Mouse (Mus musculus) bone marrow macrophage, adult 2 months (primary cell): Measurements from ENCODE around the gene Cwh43. TPM values are rescaled to one million over a fixed set of nuclear protein-coding genes. Genes with fewer than 3 reads are reported as not detected.

ENCODE experiments used
- H3K27ac ChIP-seq: 2 replicates; pipeline ENCODE4 v1.5.1; 2012; ENCODE audit warnings: low read depth, low read length; ENCODE audit not compliant: insufficient read depth
- H3K4me1 ChIP-seq: 2 replicates; pipeline ENCODE4 v1.6.1; 2012; ENCODE audit warnings: low read length; ENCODE audit not compliant: control insufficient read depth, insufficient read depth
- H3K4me3 ChIP-seq: 2 replicates; pipeline ENCODE4 v1.5.1; 2012; ENCODE audit warnings: mild to moderate bottlenecking, low read length, moderate library complexity; ENCODE audit not compliant: insufficient read depth
- CTCF ChIP-seq: IDR thresholded peaks from 2 replicates; pipeline ENCODE4 v1.5.1; 2012; ENCODE audit warnings: low read depth, mild to moderate bottlenecking, low read length, moderate library complexity
- POLR2A ChIP-seq: IDR thresholded peaks from 2 replicates; pipeline ENCODE4 v1.6.1; 2012; ENCODE audit warnings: mild to moderate bottlenecking, low read depth, low read length, borderline replicate concordance
- polyA plus RNA-seq: library from polyadenylated mRNA; stranded (reverse); fragments of >200 nt; gene quantifications from 2 replicates; pipeline ENCODE4 v1.2.4, GENCODE M21; 2012; ENCODE audit not compliant: missing spikeins, insufficient read depth, insufficient read length

Cwh43 gene
- polyA plus RNA-seq, 1 experiment, result not detected

DNA sequence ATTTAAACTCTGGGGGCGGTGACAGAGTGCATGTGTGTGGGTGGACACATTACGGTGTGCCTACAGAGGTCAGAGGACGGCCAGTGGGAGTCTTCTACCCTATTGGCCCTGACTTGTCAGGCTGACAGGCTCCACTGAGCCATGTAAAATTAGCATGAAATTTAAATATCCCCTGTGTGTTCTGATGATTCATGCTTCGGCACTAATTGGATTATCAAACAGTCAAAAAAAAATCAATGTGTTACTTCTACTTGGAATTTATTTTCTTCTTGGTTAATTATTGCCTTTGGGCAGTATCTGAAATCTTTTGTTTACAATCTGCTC lies 22.3 kb upstream of the Cwh43 start:
- H3K4me1 ChIP-seq, result no peaks in the 10 kb centered on the region
- TF ChIP-seq CTCF (no peak), POLR2A (no peak)

DNA sequence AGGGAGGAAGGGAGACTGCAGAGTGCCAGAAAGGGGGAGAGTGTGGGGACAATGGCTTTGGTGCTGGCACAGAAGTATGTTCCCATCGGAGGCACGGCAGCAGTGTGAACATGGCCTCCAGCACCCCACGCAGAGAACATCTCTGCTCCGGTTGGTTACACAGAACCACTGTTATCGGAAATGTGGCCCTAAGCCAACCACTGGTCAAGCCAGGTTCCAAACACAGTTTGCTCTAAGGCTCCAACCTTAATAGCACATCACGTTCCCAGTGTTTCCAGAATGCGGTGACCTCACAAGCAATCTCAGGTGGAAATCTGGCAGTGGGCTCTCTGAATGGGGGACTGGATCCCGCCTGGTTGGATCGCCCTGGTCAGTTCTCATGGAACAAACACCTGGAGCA lies 12.8 kb upstream of the Cwh43 start:
- H3K4me1 ChIP-seq, result no peaks in the 10 kb centered on the region
- H3K4me3 ChIP-seq, result no peak overlapping the region
- no peak for TF ChIP-seq POLR2A
- no peak for TF ChIP-seq CTCF
- no peak overlapping the region for H3K27ac ChIP-seq

More for the DNA sequence above, 22.3 kb upstream of the Cwh43 start:
- Histone ChIP-seq H3K27ac (no peak overlapping the region), H3K4me3 (no peak overlapping the region)

DNA sequence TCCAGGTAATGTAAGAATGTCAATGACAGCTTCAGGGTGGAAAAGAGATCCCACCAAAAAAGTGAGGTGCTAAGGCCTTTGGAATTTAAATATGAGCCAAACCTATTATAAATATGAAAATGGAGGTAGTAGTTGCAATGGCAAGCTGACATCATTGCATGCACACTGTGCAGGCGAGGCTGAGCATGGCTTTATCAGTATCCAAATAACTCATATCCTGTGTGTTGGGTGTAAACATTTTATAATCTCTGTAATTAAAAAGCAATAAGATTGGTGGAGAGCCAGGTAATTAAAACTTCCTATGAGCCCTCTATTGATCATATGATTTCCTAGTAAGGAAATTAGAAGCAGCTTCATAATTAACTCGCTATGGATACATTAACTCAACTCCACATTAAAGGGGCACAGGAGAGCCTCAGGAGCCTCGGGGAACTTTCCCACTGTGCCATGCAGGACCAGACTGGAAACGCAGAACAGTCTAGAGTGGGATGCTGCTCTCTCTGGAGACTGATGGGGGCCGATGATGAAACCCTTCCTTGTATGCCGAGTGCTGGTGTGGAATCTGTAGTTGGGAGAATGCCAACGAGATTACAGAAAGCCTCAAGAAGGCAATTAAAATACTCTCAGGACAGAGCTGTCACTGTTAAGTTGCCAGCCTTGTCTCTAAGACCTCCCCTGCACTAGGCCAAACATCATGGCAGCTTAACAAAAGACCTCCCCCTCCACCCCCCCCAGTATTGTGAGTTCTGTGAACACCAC lies 5.9 kb upstream of the Cwh43 start:
- H3K27ac ChIP-seq, result no peak overlapping the region
- TF ChIP-seq POLR2A, result no peak
- TF ChIP-seq CTCF, result no peak
- H3K4me3 ChIP-seq, result no peak overlapping the region
- H3K4me1 ChIP-seq, result peaks cover 11% of the 10 kb centered on the region

DNA sequence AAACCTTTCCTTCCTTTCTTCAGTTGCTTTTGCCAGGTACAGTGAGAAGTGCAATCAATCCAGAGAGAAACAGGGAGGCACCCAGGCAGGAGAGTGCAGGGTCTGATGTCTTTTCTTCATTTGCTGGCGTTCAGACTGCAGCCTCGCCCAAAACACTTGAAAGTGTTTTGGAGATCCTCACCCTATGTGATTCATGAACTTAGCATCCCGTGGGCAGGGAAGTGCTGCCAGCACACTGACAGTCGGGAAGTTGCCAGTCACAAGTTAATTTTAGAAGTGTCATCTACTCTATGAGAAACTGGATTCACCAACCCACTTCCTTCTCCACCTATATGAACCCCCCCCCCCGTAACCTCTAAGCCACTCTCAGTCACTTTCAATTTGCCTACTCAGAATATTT lies 4.5 kb upstream of the Cwh43 start:
- Histone ChIP-seq H3K27ac (peak overlapping the region; percentile 38), H3K4me3 (peak overlapping the region; percentile 16; the same call in 1 of the 2 replicates), H3K4me1 (peaks cover 11% of the 10 kb centered on the region)
- TF ChIP-seq POLR2A, result no peak
- TF ChIP-seq CTCF, result no peak

DNA sequence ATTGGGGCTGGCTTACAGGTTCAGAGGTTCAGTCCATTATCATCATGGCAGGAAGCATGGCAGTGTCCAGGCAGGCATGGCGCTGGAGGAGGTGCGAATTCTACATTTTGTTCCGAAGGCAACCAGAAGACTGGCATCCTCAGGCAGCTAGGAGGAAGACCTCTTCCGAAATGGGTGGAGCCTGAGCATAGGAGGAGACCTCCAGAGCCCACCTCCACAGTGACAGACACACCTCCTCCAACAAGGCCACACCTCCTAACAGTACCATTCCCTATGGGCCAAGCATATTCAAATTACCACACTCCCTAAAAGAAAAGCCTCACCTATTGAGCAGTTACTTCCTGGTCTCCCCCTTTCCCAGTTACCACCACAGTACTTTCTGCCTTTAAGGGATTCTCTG lies 3.0 kb upstream of the Cwh43 start:
- H3K4me3 ChIP-seq, result no peak overlapping the region
- H3K4me1 ChIP-seq, result peaks cover 11% of the 10 kb centered on the region
- H3K27ac ChIP-seq, result no peak overlapping the region
- no peak for TF ChIP-seq CTCF
- TF ChIP-seq POLR2A, result no peak

DNA sequence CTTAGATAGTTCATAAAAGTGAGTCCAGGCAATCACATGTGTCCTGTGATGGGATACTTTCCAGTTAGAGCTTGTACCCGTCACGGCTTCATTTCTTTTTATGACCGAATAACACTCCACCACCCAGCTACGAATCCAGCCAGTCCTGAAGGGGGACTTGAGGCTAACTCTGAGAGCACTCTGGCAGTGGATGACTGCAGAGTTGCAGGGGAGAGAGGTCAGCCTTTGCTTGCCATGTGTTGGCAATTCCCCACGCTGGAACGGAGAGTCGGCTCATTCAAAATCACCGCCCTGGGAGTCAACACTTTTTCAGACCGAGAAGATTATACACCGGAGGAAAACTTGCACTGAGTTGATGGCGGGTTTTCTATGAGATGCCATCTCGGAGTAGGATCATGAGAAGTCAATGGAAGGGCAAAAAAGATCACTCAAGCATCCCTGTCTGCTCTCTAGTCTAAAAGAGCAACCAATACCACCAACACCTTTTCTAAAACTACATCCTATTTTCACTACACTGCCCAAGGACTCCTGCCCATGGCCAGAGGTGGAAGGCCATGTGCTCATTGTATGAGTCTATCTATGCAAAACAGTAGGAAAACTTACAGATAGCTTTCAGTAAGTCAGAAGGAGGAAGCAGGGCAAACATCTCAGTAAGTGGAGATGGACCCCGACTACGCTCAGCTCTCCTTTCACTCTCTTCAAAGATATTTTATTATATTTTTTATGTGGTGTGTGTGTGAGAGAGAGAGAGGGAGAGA lies 2.4 kb upstream of the Cwh43 start:
- Histone ChIP-seq H3K4me3 (no peak overlapping the region), H3K27ac (no peak overlapping the region), H3K4me1 (peaks cover 11% of the 10 kb centered on the region)
- TF ChIP-seq CTCF (no peak), POLR2A (no peak)

DNA sequence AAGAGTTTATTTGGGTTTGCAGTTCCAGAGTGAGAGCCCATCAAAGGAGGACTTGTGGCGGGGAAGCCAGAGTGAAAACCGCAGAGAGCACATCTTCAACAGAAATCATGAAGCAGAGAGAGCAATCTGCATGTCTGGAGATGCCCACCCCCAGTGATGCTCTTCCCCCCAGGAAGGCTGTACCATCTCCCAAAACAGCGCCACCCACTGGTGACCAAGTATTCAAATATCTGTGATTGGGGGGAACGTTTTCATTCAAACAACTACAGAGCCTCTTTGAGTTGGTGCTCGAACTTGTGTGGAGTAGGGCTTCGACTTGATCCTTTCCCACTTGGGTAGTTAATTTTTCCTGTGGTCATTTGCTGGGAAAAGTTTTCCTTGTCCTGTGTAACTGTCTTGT lies 1.1 kb upstream of the Cwh43 start:
- peaks cover 11% of the 10 kb centered on the region for H3K4me1 ChIP-seq
- no peak for TF ChIP-seq POLR2A
- TF ChIP-seq CTCF, result no peak
- H3K27ac ChIP-seq, result no peak overlapping the region
- no peak overlapping the region for H3K4me3 ChIP-seq

DNA sequence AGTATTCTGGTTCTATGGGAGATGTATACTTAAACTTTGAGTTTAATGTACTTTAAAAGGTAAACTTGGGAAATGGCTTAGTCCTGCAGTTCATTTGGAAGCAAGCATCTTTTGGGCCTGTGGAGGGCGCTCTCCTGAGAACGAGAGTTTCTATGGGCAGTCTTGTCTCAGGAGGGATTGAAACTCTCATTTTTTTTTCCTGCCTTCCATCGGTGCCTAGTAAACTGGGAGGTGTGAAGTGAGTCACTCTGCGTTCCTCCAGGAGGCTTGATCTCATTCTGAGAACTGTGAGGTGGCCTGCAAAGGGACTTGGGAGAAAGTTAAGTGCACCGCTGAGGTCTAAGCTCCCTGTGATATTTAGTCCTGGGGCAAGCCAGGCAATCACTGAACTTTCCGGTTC lies 986 bp downstream of the Cwh43 start:
- Histone ChIP-seq H3K4me3 (no peak overlapping the region), H3K27ac (no peak overlapping the region), H3K4me1 (peaks cover under 1% of the 10 kb centered on the region; the same call in 1 of the 2 replicates)
- TF ChIP-seq CTCF (no peak), POLR2A (no peak)

DNA sequence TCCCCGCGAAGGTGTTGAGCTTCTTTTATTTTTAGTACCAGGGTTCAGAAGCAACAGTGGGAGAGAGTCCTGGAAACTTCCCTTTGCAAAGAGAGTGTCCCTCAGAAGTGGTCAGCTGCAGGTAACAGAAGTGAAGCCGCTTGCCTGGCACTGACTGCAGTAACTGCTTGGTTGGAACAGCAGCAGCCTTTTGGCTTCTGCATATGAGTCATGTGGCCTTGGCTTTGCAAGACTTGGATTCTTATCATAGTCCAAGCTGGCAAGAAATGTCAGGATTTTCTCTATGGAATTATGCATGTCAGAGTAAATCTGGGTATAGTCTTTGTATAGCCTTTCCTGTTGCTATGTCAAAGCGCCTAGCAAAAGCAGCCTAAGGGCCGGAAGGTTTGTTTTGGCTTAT lies 4.1 kb downstream of the Cwh43 start:
- no peak for TF ChIP-seq POLR2A
- TF ChIP-seq CTCF, result no peak
- H3K4me3 ChIP-seq, result no peak overlapping the region
- no peaks in the 10 kb centered on the region for H3K4me1 ChIP-seq
- no peak overlapping the region for H3K27ac ChIP-seq

DNA sequence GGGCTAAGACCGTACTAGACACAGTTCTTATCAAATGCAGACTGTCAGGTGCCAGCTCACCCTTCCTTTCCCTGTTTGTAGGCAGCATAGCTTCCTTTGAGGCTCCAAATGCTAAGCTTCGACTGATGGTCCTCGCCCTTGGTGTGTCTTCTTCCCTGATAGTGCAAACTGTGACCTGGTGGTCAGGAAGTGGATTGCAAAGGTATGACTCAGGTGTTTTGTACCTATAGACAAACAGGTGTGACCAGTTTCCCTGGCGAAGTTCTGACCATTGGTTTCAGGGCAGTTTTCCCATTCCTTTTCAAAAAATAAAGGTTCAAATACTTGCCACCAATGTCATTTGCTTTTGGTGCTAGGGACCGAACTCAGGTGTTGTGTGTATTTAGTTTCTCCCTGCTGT lies 5.9 kb downstream of the Cwh43 start:
- H3K4me1 ChIP-seq, result no peaks in the 10 kb centered on the region
- no peak for TF ChIP-seq POLR2A
- H3K27ac ChIP-seq, result no peak overlapping the region
- no peak overlapping the region for H3K4me3 ChIP-seq
